Mouse (Mus musculus) hindbrain, postnatal 0 days (tissue): ENCODE data around the gene Lamtor4. TPM values are rescaled to one million over a fixed set of nuclear protein-coding genes. Genes with fewer than 3 reads are reported as not detected.
A peak's percentile ranks its signal among the peaks of the same experiment; 100 is the strongest.

Experiments
- ATAC-seq: fragments of 200-750 bp; cut with Nextera tagmentation; 2 replicates; pipeline ENCODE4 v1.8.0; 2017; ENCODE audit warnings: mild to moderate bottlenecking, moderate TSS enrichment, moderate library complexity
- DNase-seq: peaks from one replicate; pipeline ENCODE4 v3.0.0-alpha.2; 2015; ENCODE audit warnings: low spot score
- H3K27ac ChIP-seq: fragments of 300-500 bp; sonication (generic); 2 replicates; pipeline ENCODE4 v1.5.1; 2014; ENCODE audit warnings: mild to moderate bottlenecking
- H3K27me3 ChIP-seq: fragments of 300-500 bp; sonication (generic); 2 replicates; pipeline ENCODE4 v1.6.1; 2014; ENCODE audit warnings: low read length, mixed read lengths; ENCODE audit not compliant: insufficient read depth
- H3K36me3 ChIP-seq: fragments of 300-500 bp; sonication (generic); 2 replicates; pipeline ENCODE4 v1.6.1; 2014; ENCODE audit warnings: low read length, mixed read lengths; ENCODE audit not compliant: insufficient read depth
- H3K4me1 ChIP-seq: fragments of 300-500 bp; sonication (generic); 2 replicates; pipeline ENCODE4 v1.6.1; 2014; ENCODE audit warnings: antibody characterized with exemption, low read length, mixed read lengths; ENCODE audit not compliant: insufficient read depth
- H3K4me2 ChIP-seq: fragments of 300-500 bp; sonication (generic); 2 replicates; pipeline ENCODE4 v1.6.1; 2014; ENCODE audit warnings: low read depth, mild to moderate bottlenecking, low read length, moderate library complexity, mixed read lengths
- H3K4me3 ChIP-seq: fragments of 300-500 bp; sonication (generic); 2 replicates; pipeline ENCODE4 v1.5.1; 2014; ENCODE audit warnings: low read length
- H3K9ac ChIP-seq: fragments of 300-500 bp; sonication (generic); replicated peaks from 2 replicates; pipeline ENCODE4 v1.6.1; 2014; ENCODE audit warnings: mild to moderate bottlenecking, low read length, moderate library complexity, mixed read lengths
- H3K9me3 ChIP-seq: fragments of 300-500 bp; sonication (generic); 2 replicates; pipeline ENCODE4 v1.6.1; 2016; ENCODE audit warnings: low read length, mixed read lengths
- CTCF ChIP-seq: IDR thresholded peaks from 2 replicates; pipeline ENCODE4 v1.5.1; 2016; ENCODE audit warnings: antibody characterized with exemption, control low read depth, low read depth
- WGBS: fragments of 180-500 bp; shearing (Covaris S2); extraction: QIAGEN DNeasy Blood & Tissue Kit; methylation state at CpG from one replicate; pipeline ENCODE4 v1.1.7; 2014; 5-methylcytosine and 5-hydroxymethylcytosine counted together
- polyA plus RNA-seq: library from polyadenylated mRNA; unstranded; fragments of >200 nt; fragmentation: Nextera tagmentation; extraction: Ambion mirVana; gene quantifications from 2 replicates; pipeline ENCODE4 v1.2.1, GENCODE M21; 2015
- total RNA-seq: library from RNA; depleted of rRNA; stranded (reverse); fragments of >200 nt; gene quantifications from 2 replicates; pipeline ENCODE4 v1.2.3, GENCODE M21; 2014

Lamtor4 gene
- total and polyA plus RNA-seq, 2 experiments from 2014 or later = 80.3 to 110 TPM

DNA sequence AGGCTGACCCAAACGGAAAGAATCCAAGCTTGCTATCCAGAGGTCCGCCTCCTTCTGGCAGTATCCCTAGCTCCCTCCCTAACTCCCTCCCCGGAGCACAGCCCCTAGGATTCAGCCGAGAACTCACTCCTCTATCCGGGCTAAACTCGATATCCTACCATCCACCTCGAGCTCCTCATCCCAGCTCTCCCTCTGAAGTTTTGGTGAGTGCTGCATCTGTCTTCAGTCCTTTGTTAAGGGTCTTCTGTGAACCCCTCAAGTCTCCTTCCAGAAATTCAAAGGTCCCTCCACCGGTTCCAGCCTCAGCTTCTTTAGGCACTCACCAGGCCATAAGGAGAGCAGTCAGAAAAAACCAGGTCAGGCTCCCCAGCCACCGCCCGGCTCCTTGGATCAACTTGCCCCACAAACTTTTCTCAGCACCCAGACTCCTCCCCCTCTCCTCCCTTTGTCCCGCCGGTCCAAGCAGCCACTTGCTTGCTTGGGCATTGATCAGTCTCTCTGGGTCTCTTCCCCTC is 17.2 kb downstream of the Lamtor4 start, which contains the start of gene Gal3st4:
TSS of gene Gal3st4 (minus strand) at position 432 of the 515 bp plus-strand sequence.
- H3K4me3 ChIP-seq = 0 out of 2 replicates have a peak within 1 kb of the TSS, but pooled peaks have one; percentile 2
- ATAC-seq (peak; percentile 53; the same call in 1 of the 2 replicates), DNase-seq (peak; percentile 26)
- no peaks in the 10 kb centered on the region for H3K36me3 ChIP-seq
- peak within 1 kb of the TSS; percentile 42 for H3K4me2 ChIP-seq
- no peaks in the 10 kb centered on the region for H3K9me3 ChIP-seq
- TF ChIP-seq CTCF = no peak
- H3K9ac ChIP-seq = no peak within 1 kb of the TSS
- no peaks in the 10 kb centered on the region for H3K27me3 ChIP-seq
- peak within 1 kb of the TSS; percentile 22; the same call in 1 of the 2 replicates for H3K27ac ChIP-seq
- WGBS = 1% methylated on average over 12 of the region's 12 CpGs
- peaks cover 7% of the 10 kb centered on the region; the same call in 1 of the 2 replicates for H3K4me1 ChIP-seq

DNA sequence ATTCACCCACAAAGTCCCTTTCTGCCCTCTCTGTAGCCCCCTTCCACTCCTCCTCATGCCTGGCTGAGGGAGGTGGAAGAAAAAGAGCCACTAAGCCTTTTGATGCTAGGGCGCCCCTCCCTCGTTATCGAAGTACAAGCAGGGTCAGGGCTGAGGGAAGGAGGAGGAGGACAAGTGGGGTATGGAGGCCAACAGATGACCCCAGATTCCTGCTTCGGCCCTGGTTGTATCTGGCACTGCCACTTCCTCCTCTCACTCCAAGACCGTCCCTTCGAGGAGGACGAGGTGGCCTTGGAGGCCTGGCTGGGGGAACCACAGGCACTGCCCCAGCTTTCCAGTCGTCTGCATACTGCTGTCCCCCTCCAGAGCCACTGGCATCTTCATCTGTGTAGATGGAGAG is 18.9 kb downstream of the Lamtor4 start:
- H3K9me3 ChIP-seq = no peaks in the 10 kb centered on the region
- H3K36me3 ChIP-seq = no peaks in the 10 kb centered on the region
- H3K27ac ChIP-seq = no peak overlapping the region
- H3K9ac ChIP-seq = no peak overlapping the region
- TF ChIP-seq CTCF = no peak
- WGBS = 53% methylated on average over 8 of the region's 8 CpGs
- H3K4me3 ChIP-seq = no peak overlapping the region
- peaks cover 7% of the 10 kb centered on the region for H3K4me1 ChIP-seq
- H3K4me2 ChIP-seq = no peak overlapping the region
- no peak for ATAC-seq
- DNase-seq = no peak
- H3K27me3 ChIP-seq = no peaks in the 10 kb centered on the region

- TF ChIP-seq CTCF = no peak
- Histone ChIP-seq H3K36me3 (no peaks in the 10 kb centered on the region), H3K27me3 (no peaks in the 10 kb centered on the region), H3K4me2 (peak overlapping the region; percentile 59), H3K9me3 (no peaks in the 10 kb centered on the region), H3K9ac (peak overlapping the region; percentile 44), H3K4me1 (peaks cover 7% of the 10 kb centered on the region), H3K4me3 (peak overlapping the region; percentile 24), H3K27ac (no peak overlapping the region)
- DNase-seq (peak; percentile 26), ATAC-seq (no peak)
- 10% methylated on average over 41 of the region's 41 CpGs for WGBS
Observed at GRCm38 (mm10) chr5:138275216-138276050, 20.2 kb downstream of the Lamtor4 start.

DNA sequence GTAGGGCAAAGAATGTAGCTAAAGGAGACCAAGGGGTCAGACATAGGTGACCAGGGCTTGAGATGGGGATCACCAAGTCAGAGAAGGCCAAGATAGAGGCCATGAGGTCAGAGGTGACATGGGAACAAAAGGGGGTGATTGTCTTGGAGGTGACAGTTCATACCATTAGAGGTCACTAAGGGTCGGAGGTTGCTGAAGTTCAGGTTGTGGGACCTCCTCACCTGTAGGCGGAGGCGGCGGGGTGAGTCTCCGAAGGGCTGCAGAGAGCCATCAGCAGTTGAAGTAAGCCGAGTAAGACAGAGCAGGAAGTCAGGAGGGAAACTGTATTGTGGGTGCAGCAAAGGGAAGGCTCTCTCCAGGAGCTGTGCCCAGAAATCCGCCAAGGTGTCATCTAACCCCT is 22.7 kb downstream of the Lamtor4 start:
- Histone ChIP-seq H3K9me3 (no peaks in the 10 kb centered on the region), H3K4me3 (no peak overlapping the region), H3K36me3 (no peaks in the 10 kb centered on the region), H3K9ac (no peak overlapping the region), H3K27me3 (no peaks in the 10 kb centered on the region), H3K4me1 (no peaks in the 10 kb centered on the region; the same call in 1 of the 2 replicates), H3K27ac (no peak overlapping the region), H3K4me2 (peak overlapping the region; percentile 70; the same call in 1 of the 2 replicates)
- WGBS = 86% methylated on average over 7 of the region's 7 CpGs
- TF ChIP-seq CTCF = no peak
- DNase-seq (no peak), ATAC-seq (no peak)

GRCm38 (mm10) chr5:138279585-138280424 is 24.5 kb downstream of the Lamtor4 start, which contains the start of the genes Gm43720, Gpc2 and Stag3:
Gene Gm43720 (minus strand): TSS chr5:138279958.
Gene Gpc2 (minus strand): TSS chr5:138280005.
Gene Stag3 (plus strand): TSS chr5:138280240.
- H3K27me3 ChIP-seq = no peaks in the 10 kb centered on the region
- no peaks in the 10 kb centered on the region for H3K36me3 ChIP-seq
- H3K4me2 ChIP-seq = peak within 1 kb of the TSS; percentile 70
- peak within 1 kb of the TSS; percentile 62 for H3K9ac ChIP-seq
- peak within 1 kb of the TSS; percentile 66 for H3K4me3 ChIP-seq
- peak; percentile 99 for ATAC-seq
- WGBS = under 1% methylated on average over 56 of the region's 56 CpGs
- peak within 1 kb of the TSS; percentile 63; the same call in 1 of the 2 replicates for H3K27ac ChIP-seq
- no peaks in the 10 kb centered on the region for H3K9me3 ChIP-seq
- DNase-seq = peak; percentile 98
- H3K4me1 ChIP-seq = no peaks in the 10 kb centered on the region; the same call in 1 of the 2 replicates
- TF ChIP-seq CTCF = peak; percentile 24; the same call in 1 of the 2 replicates

DNA sequence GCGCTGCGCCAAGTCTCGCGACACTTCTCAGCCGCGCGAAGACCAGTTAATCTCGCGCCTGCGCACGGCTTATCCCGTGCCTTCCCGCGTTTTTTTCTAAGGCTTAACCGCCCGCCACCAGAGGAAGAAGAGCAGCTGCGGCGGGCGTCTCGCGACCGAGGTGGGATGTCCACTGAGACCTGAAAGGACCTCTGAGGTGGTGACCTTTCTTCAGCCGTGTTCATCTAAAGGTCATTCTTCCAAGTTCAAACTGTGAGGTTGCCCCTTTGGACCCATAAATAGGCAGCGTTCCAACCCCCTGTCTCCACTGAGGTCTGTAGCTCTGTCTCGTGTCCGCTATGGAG is 25.1 kb downstream of the Lamtor4 start:
- Histone ChIP-seq H3K4me1 (no peaks in the 10 kb centered on the region; the same call in 1 of the 2 replicates), H3K4me2 (peak overlapping the region; percentile 70), H3K27ac (no peak overlapping the region), H3K4me3 (peak overlapping the region; percentile 66), H3K36me3 (no peaks in the 10 kb centered on the region), H3K27me3 (no peaks in the 10 kb centered on the region), H3K9ac (no peak overlapping the region), H3K9me3 (no peaks in the 10 kb centered on the region)
- WGBS = 24% methylated on average over 26 of the region's 26 CpGs
- no peak for DNase-seq
- no peak for ATAC-seq
- TF ChIP-seq CTCF = no peak
